Mouse (Mus musculus): ENCODE results near the gene Mical3. TPM values are rescaled to one million over a fixed set of nuclear protein-coding genes. Genes with fewer than 3 reads are reported as not detected.
A peak's percentile ranks its signal among the peaks of the same experiment; 100 is the strongest.

The Mical3 gene
- total and polyA plus RNA-seq, 2 experiments from 2014 or later, result 30.8 to 94.8 TPM

GRCm38 (mm10) chr6:121166098-121166552, 35.3 kb upstream of the Mical3 start:
- ATAC-seq (ENCODE audit: insufficient read depth, low read depth), result peak; percentile 8; the same call in 1 of the 2 replicates
- Histone ChIP-seq H3K9me3 (replicated peaks; ENCODE audit: control insufficient read depth, low read length) (no peaks in the 10 kb centered on the region), H3K4me3 (ENCODE audit: low read depth, low read length) (no peak overlapping the region), H3K9ac (replicated peaks; ENCODE audit: low read depth, low read length) (0 out of 2 replicates have a peak overlapping the region, but pooled peaks have one; percentile 2), H3K36me3 (replicated peaks; ENCODE audit: control insufficient read depth, insufficient read depth, low read length) (no peaks in the 10 kb centered on the region), H3K27ac (ENCODE audit: low read depth) (peak overlapping the region; percentile 31), H3K4me2 (ENCODE audit: low read depth, low read length) (no peak overlapping the region), H3K4me1 (ENCODE audit: control insufficient read depth, insufficient read depth) (peaks cover 19% of the 10 kb centered on the region), H3K27me3 (ENCODE audit: control insufficient read depth, insufficient read depth, low read length) (no peaks in the 10 kb centered on the region)
- no peak for TF ChIP-seq EP300 (IDR thresholded peaks at IDR 0.05; ENCODE audit: low read depth)
- 27% methylated on average over 10 of the region's 10 CpGs for WGBS
- DNase-seq (ENCODE audit: low spot score), result no peak

DNA sequence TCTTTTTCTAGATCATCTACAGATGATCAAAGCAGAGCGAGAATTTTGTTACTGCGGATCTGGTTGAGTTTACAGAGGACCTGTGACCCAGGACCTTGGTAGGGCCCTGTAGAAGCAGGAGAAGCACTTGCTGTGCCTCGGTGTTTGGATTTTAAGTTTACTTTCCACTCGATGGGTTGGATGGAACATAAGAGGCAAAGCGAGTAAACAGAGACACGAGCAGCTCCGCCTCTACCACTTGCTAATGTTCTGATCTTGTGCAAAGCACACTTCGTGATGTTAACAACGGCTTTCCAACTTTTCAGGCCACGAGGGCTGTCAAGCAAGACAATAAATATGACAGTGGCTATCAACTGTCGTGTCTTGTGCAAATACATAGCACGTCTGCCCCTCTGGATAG, 31.8 kb upstream of the Mical3 start:
- H3K4me3 ChIP-seq (ENCODE audit: low read depth, low read length), result no peak overlapping the region
- H3K4me2 ChIP-seq (ENCODE audit: low read depth, low read length), result no peak overlapping the region
- H3K27me3 ChIP-seq (ENCODE audit: control insufficient read depth, insufficient read depth, low read length), result no peaks in the 10 kb centered on the region
- WGBS, result 88% methylated on average over 12 of the region's 12 CpGs
- TF ChIP-seq EP300 (IDR thresholded peaks at IDR 0.05; ENCODE audit: low read depth) (no peak), CTCF (IDR thresholded peaks at IDR 0.05; ENCODE audit: low read depth) (no peak)
- no peak overlapping the region for H3K9ac ChIP-seq (replicated peaks; ENCODE audit: low read depth, low read length)
- no peak overlapping the region for H3K27ac ChIP-seq (ENCODE audit: low read depth)
- no peak for ATAC-seq (ENCODE audit: insufficient read depth, low read depth)
- peaks cover 25% of the 10 kb centered on the region for H3K4me1 ChIP-seq (ENCODE audit: control insufficient read depth, insufficient read depth)
- DNase-seq (ENCODE audit: low spot score), result no peak
- no peaks in the 10 kb centered on the region for H3K9me3 ChIP-seq (replicated peaks; ENCODE audit: control insufficient read depth, low read length)
- H3K36me3 ChIP-seq (replicated peaks; ENCODE audit: control insufficient read depth, insufficient read depth, low read length), result no peaks in the 10 kb centered on the region

DNA sequence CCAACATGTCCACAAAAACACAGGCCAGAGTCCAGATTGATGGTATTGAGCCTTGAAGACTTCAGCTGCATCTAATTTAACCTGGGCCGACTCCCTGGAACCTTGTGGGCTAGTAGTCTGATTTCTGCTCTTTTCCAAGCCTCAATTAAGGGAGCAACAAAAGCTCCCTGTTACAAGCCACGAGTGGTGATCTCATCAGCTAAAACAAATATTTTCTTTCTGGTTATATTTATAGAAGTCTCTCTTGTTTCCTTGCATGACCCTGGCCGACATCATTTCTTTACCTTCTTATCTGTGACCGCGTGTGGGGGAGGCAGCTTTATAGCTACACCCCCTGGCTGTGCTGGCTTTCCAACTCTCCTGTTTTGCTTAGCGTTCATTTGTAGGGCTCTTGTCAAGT, 29.3 kb upstream of the Mical3 start:
- H3K4me2 ChIP-seq (ENCODE audit: low read depth, low read length), result no peak overlapping the region
- no peaks in the 10 kb centered on the region for H3K27me3 ChIP-seq (ENCODE audit: control insufficient read depth, insufficient read depth, low read length)
- H3K36me3 ChIP-seq (replicated peaks; ENCODE audit: control insufficient read depth, insufficient read depth, low read length), result no peaks in the 10 kb centered on the region
- peak; percentile 70 for DNase-seq (ENCODE audit: low spot score)
- peaks cover 27% of the 10 kb centered on the region for H3K4me1 ChIP-seq (ENCODE audit: control insufficient read depth, insufficient read depth)
- H3K9ac ChIP-seq (replicated peaks; ENCODE audit: low read depth, low read length), result no peak overlapping the region
- no peak for TF ChIP-seq EP300 (IDR thresholded peaks at IDR 0.05; ENCODE audit: low read depth)
- no peak for TF ChIP-seq CTCF (IDR thresholded peaks at IDR 0.05; ENCODE audit: low read depth)
- 15% methylated on average over 6 of the region's 6 CpGs for WGBS
- H3K9me3 ChIP-seq (replicated peaks; ENCODE audit: control insufficient read depth, low read length), result no peaks in the 10 kb centered on the region
- no peak overlapping the region for H3K4me3 ChIP-seq (ENCODE audit: low read depth, low read length)
- peak overlapping the region; percentile 31 for H3K27ac ChIP-seq (ENCODE audit: low read depth)
- ATAC-seq (ENCODE audit: insufficient read depth, low read depth), result peak; percentile 62

- no peak overlapping the region for H3K4me3 ChIP-seq (ENCODE audit: low read depth, low read length)
- WGBS, result 41% methylated on average over 5 of the region's 5 CpGs
- ATAC-seq (ENCODE audit: insufficient read depth, low read depth), result no peak
- no peak overlapping the region for H3K4me2 ChIP-seq (ENCODE audit: low read depth, low read length)
- no peak overlapping the region for H3K9ac ChIP-seq (replicated peaks; ENCODE audit: low read depth, low read length)
- TF ChIP-seq EP300 (IDR thresholded peaks at IDR 0.05; ENCODE audit: low read depth), result no peak
- H3K36me3 ChIP-seq (replicated peaks; ENCODE audit: control insufficient read depth, insufficient read depth, low read length), result no peaks in the 10 kb centered on the region
- no peaks in the 10 kb centered on the region for H3K9me3 ChIP-seq (replicated peaks; ENCODE audit: control insufficient read depth, low read length)
- peak overlapping the region; percentile 31 for H3K27ac ChIP-seq (ENCODE audit: low read depth)
- peaks cover 27% of the 10 kb centered on the region for H3K4me1 ChIP-seq (ENCODE audit: control insufficient read depth, insufficient read depth)
- DNase-seq (ENCODE audit: low spot score), result no peak
- no peaks in the 10 kb centered on the region for H3K27me3 ChIP-seq (ENCODE audit: control insufficient read depth, insufficient read depth, low read length)
Observed at GRCm38 (mm10) chr6:121159616-121160015, 28.8 kb upstream of the Mical3 start.

- Histone ChIP-seq H3K27ac (ENCODE audit: low read depth) (peak overlapping the region; percentile 27; the same call in 1 of the 2 replicates), H3K36me3 (replicated peaks; ENCODE audit: control insufficient read depth, insufficient read depth, low read length) (no peaks in the 10 kb centered on the region), H3K4me3 (ENCODE audit: low read depth, low read length) (no peak overlapping the region), H3K9me3 (replicated peaks; ENCODE audit: control insufficient read depth, low read length) (no peaks in the 10 kb centered on the region), H3K9ac (replicated peaks; ENCODE audit: low read depth, low read length) (no peak overlapping the region), H3K4me2 (ENCODE audit: low read depth, low read length) (no peak overlapping the region), H3K27me3 (ENCODE audit: control insufficient read depth, insufficient read depth, low read length) (no peaks in the 10 kb centered on the region), H3K4me1 (ENCODE audit: control insufficient read depth, insufficient read depth) (peaks cover 41% of the 10 kb centered on the region)
- 26% methylated on average over 2 of the region's 2 CpGs for WGBS
- DNase-seq (ENCODE audit: low spot score), result no peak
- ATAC-seq (ENCODE audit: insufficient read depth, low read depth), result no peak
- no peak for TF ChIP-seq EP300 (IDR thresholded peaks at IDR 0.05; ENCODE audit: low read depth)
- TF ChIP-seq CTCF (IDR thresholded peaks at IDR 0.05; ENCODE audit: low read depth), result no peak
Observed at GRCm38 (mm10) chr6:121156030-121156429, 25.2 kb upstream of the Mical3 start.

Measured in heart, postnatal 0 days (tissue).